Mouse (Mus musculus) neural tube, embryonic 11.5 days (tissue): ENCODE measurements around the gene Usb1. TPM values are rescaled to one million over a fixed set of nuclear protein-coding genes. Genes with fewer than 3 reads are reported as not detected.

ENCODE experiments used
- ATAC-seq: fragments of 200-750 bp; cut with Nextera tagmentation; 2 replicates; pipeline ENCODE4 v1.8.0; 2017; ENCODE audit warnings: moderate number of reproducible peaks, mild to moderate bottlenecking, moderate TSS enrichment, moderate library complexity; ENCODE audit not compliant: insufficient read depth, low FRiP score, low TSS enrichment
- DNase-seq: peaks from one replicate; pipeline ENCODE4 v3.0.0-alpha.2; 2015; ENCODE audit warnings: low spot score
- H3K27ac ChIP-seq: fragments of 300-500 bp; sonication (generic); 2 replicates; pipeline ENCODE4 v1.5.1; 2014; ENCODE audit warnings: low read depth, mild to moderate bottlenecking, low read length
- H3K27me3 ChIP-seq: fragments of 300-500 bp; sonication (generic); 2 replicates; pipeline ENCODE4 v1.6.1; 2014; ENCODE audit warnings: mild to moderate bottlenecking, low read length, mixed read lengths; ENCODE audit not compliant: control insufficient read depth, insufficient read depth
- H3K36me3 ChIP-seq: fragments of 300-500 bp; sonication (generic); 2 replicates; pipeline ENCODE4 v1.6.1; 2014; ENCODE audit warnings: mild to moderate bottlenecking, low read length, moderate library complexity, mixed read lengths; ENCODE audit not compliant: control insufficient read depth, insufficient read depth
- H3K4me1 ChIP-seq: fragments of 300-500 bp; sonication (generic); 2 replicates; pipeline ENCODE4 v1.6.1; 2014; ENCODE audit warnings: low read length, mixed read lengths; ENCODE audit not compliant: control insufficient read depth, insufficient read depth
- H3K4me2 ChIP-seq: fragments of 300-500 bp; sonication (generic); 2 replicates; pipeline ENCODE4 v1.6.1; 2014; ENCODE audit warnings: low read depth, mild to moderate bottlenecking, moderate library complexity
- H3K4me3 ChIP-seq: fragments of 300-500 bp; sonication (generic); 2 replicates; pipeline ENCODE4 v1.5.1; 2014; ENCODE audit warnings: low read depth, low read length
- H3K9ac ChIP-seq: fragments of 300-500 bp; sonication (generic); 2 replicates; pipeline ENCODE4 v1.6.1; 2014; ENCODE audit warnings: mild to moderate bottlenecking, low read length
- H3K9me3 ChIP-seq: fragments of 300-500 bp; sonication (generic); 2 replicates; pipeline ENCODE4 v1.6.1; 2016; ENCODE audit warnings: low read length; ENCODE audit not compliant: control insufficient read depth
- WGBS: fragments of 180-500 bp; shearing (Covaris S2); extraction: QIAGEN DNeasy Blood & Tissue Kit; methylation state at CpG from one replicate; pipeline ENCODE4 v1.1.7; 2014; 5-methylcytosine and 5-hydroxymethylcytosine counted together
- polyA plus RNA-seq: library from polyadenylated mRNA; unstranded; fragments of >200 nt; fragmentation: Nextera tagmentation; extraction: Ambion mirVana; gene quantifications from 2 replicates; pipeline ENCODE4 v1.2.1, GENCODE M21; 2014

The Usb1 gene
- 37.6 and 38.0 TPM in 2 replicates for polyA plus RNA-seq

- H3K9me3 ChIP-seq = no peaks in the 10 kb centered on the region
- DNase-seq (peak; percentile 94), ATAC-seq (peak; percentile 89)
- H3K4me2 ChIP-seq = peak within 1 kb of the TSS; percentile 73
- WGBS = under 1% methylated on average over 58 of the region's 80 CpGs
- no peaks in the 10 kb centered on the region for H3K27me3 ChIP-seq
- H3K27ac ChIP-seq = peak within 1 kb of the TSS; percentile 92
- peaks cover 9% of the 10 kb centered on the region for H3K4me1 ChIP-seq
- peak within 1 kb of the TSS; percentile 97 for H3K9ac ChIP-seq
- peak within 1 kb of the TSS; percentile 90 for H3K4me3 ChIP-seq
- peaks cover 21% of the 10 kb centered on the region for H3K36me3 ChIP-seq
These were observed at the start of gene Usb1, which contains the start of gene Zfp319 for GRCm38 (mm10) chr8:95331720-95332436. Gene Usb1 (plus strand): TSS chr8:95332284. Gene Zfp319 (minus strand): TSS chr8:95331950.

GRCm38 (mm10) chr8:95289066-95289650 lies 42.9 kb upstream of the Usb1 start:
- Histone ChIP-seq H3K27ac (no peak overlapping the region), H3K36me3 (no peaks in the 10 kb centered on the region), H3K4me1 (no peaks in the 10 kb centered on the region), H3K4me3 (no peak overlapping the region), H3K27me3 (no peaks in the 10 kb centered on the region), H3K4me2 (no peak overlapping the region), H3K9me3 (no peaks in the 10 kb centered on the region), H3K9ac (no peak overlapping the region)
- DNase-seq (no peak), ATAC-seq (no peak)
- 79% methylated on average over 6 of the region's 6 CpGs for WGBS

GRCm38 (mm10) chr8:95293172-95293571 lies 38.9 kb upstream of the Usb1 start:
- DNase-seq = no peak
- Histone ChIP-seq H3K27ac (no peak overlapping the region), H3K4me3 (no peak overlapping the region), H3K4me1 (no peaks in the 10 kb centered on the region), H3K9ac (no peak overlapping the region), H3K36me3 (no peaks in the 10 kb centered on the region), H3K9me3 (no peaks in the 10 kb centered on the region), H3K4me2 (no peak overlapping the region), H3K27me3 (no peaks in the 10 kb centered on the region)
- no peak for ATAC-seq
- WGBS = 82% methylated on average over 11 of the region's 11 CpGs

- Histone ChIP-seq H3K4me3 (no peak overlapping the region), H3K9me3 (no peaks in the 10 kb centered on the region), H3K36me3 (no peaks in the 10 kb centered on the region), H3K27ac (no peak overlapping the region), H3K9ac (no peak overlapping the region; the same call in 1 of the 2 replicates), H3K4me2 (no peak overlapping the region), H3K4me1 (no peaks in the 10 kb centered on the region), H3K27me3 (no peaks in the 10 kb centered on the region)
- WGBS = 79% methylated on average over 7 of the region's 7 CpGs
- ATAC-seq (no peak), DNase-seq (no peak)
These were observed 38.2 kb upstream of the Usb1 start for GRCm38 (mm10) chr8:95293891-95294290.

GRCm38 (mm10) chr8:95302410-95302809 lies 29.7 kb upstream of the Usb1 start:
- H3K4me1 ChIP-seq = no peaks in the 10 kb centered on the region
- H3K27ac ChIP-seq = no peak overlapping the region
- ATAC-seq = no peak
- H3K4me2 ChIP-seq = no peak overlapping the region
- H3K27me3 ChIP-seq = no peaks in the 10 kb centered on the region
- WGBS = 25% methylated on average over 5 of the region's 5 CpGs
- no peak overlapping the region for H3K4me3 ChIP-seq
- H3K9me3 ChIP-seq = no peaks in the 10 kb centered on the region
- H3K36me3 ChIP-seq = no peaks in the 10 kb centered on the region
- peak; percentile 39 for DNase-seq
- no peak overlapping the region for H3K9ac ChIP-seq

- H3K27ac ChIP-seq = no peak overlapping the region
- DNase-seq (no peak), ATAC-seq (no peak)
- H3K4me2 ChIP-seq = no peak overlapping the region
- 77% methylated on average over 4 of the region's 4 CpGs for WGBS
- no peaks in the 10 kb centered on the region for H3K4me1 ChIP-seq
- H3K9ac ChIP-seq = no peak overlapping the region
- no peaks in the 10 kb centered on the region for H3K27me3 ChIP-seq
- H3K4me3 ChIP-seq = no peak overlapping the region
- H3K9me3 ChIP-seq = no peaks in the 10 kb centered on the region
- no peaks in the 10 kb centered on the region for H3K36me3 ChIP-seq
These were observed 26.6 kb upstream of the Usb1 start for GRCm38 (mm10) chr8:95305526-95305925.

GRCm38 (mm10) chr8:95306431-95306830 lies 25.7 kb upstream of the Usb1 start, which contains the start of gene Cngb1:
Gene Cngb1 (minus strand): TSS chr8:95306585.
- Histone ChIP-seq H3K4me2 (no peak within 1 kb of the TSS), H3K27ac (no peak within 1 kb of the TSS), H3K27me3 (no peaks in the 10 kb centered on the region), H3K4me3 (no peak within 1 kb of the TSS), H3K36me3 (no peaks in the 10 kb centered on the region), H3K4me1 (no peaks in the 10 kb centered on the region), H3K9ac (no peak within 1 kb of the TSS), H3K9me3 (no peaks in the 10 kb centered on the region)
- DNase-seq = no peak
- no peak for ATAC-seq
- 52% methylated on average over 6 of the region's 6 CpGs for WGBS

GRCm38 (mm10) chr8:95310342-95310970 lies 21.6 kb upstream of the Usb1 start, which contains the start of gene Tepp:
Gene Tepp (plus strand): TSS chr8:95310566.
- no peaks in the 10 kb centered on the region for H3K27me3 ChIP-seq
- H3K9ac ChIP-seq = no peak within 1 kb of the TSS
- H3K9me3 ChIP-seq = no peaks in the 10 kb centered on the region
- no peaks in the 10 kb centered on the region for H3K36me3 ChIP-seq
- H3K4me2 ChIP-seq = no peak within 1 kb of the TSS
- DNase-seq = no peak
- H3K4me3 ChIP-seq = no peak within 1 kb of the TSS
- ATAC-seq = no peak; the same call in 1 of the 2 replicates
- H3K4me1 ChIP-seq = no peaks in the 10 kb centered on the region
- 37% methylated on average over 6 of the region's 6 CpGs for WGBS
- no peak within 1 kb of the TSS for H3K27ac ChIP-seq
